Mouse (Mus musculus): ENCODE measurements at regions not wholly inside any gene's neighbourhood (a gene's known extent, or its start where the extent isn't known, plus 50 kb on each side); places are given as distances from the start of the nearest gene placed in this dataset.
A peak's percentile ranks its signal among the peaks of the same experiment; 100 is the strongest.

DNA sequence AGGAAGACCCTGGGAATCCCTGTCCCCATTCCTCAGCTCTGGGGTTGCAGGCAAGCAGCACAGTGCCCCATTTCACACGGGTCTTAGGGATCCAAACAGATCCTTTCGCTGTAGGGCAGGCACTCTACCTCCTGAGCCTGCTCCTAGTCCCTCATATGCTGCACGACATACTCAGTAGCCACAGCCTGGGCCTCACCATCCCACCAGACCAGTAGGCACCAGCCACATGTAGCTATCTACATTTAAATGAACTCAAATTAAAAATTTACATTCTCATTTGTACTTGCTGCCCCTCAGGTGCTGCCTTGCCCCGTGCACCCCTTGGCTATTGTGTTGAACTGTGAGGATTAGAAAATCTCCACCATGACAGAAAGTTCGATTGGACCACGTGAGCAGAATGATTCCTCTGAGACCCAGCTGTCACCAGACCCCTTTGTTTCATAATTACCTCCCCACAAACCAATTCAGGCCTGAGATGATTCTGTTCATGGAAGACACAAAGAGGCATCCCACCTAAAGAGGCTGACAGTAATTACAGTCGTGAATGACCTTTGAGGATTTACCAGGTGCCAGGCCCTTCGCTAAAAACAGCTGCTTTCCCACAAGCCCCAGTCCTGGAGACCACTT lies 67.9 kb upstream of the Ctnnb1 start:
- DNase-seq (ENCODE audit: low read depth, low spot score), result no peak
- Histone ChIP-seq H3K79me2 (ENCODE audit: control insufficient read depth, insufficient read depth, low read length, poor library complexity) (no peaks in the 10 kb centered on the region), H3K36me3 (ENCODE audit: control insufficient read depth in 1 of 2, insufficient read depth in 2 of 2, low read length in 2 of 2) (peaks cover 0 to 16% of the 10 kb centered on the region in 2 experiments; a peak in 2 of 4 replicates), H3K27me3 (ENCODE audit: control insufficient read depth in 1 of 2, insufficient read depth in 2 of 2, low read length in 2 of 2) (no peaks in the 10 kb centered on the region), H3K4me1 (ENCODE audit: control insufficient read depth in 1 of 2, insufficient read depth in 2 of 2, low read length in 2 of 2) (peaks cover 20 to 27% of the 10 kb centered on the region in 2 experiments), H3K9me3 (replicated peaks; ENCODE audit: insufficient read depth, low read length) (no peaks in the 10 kb centered on the region), H3K9ac (ENCODE audit: control insufficient read depth, low read depth, low read length, poor library complexity, severe bottlenecking) (no peak overlapping the region), H3K4me3 (ENCODE audit: control insufficient read depth in 1 of 2, insufficient read depth in 1 of 2, low read depth in 2 of 2, low read length in 2 of 2) (no peak overlapping the region), H3K27ac (ENCODE audit: control insufficient read depth, low read depth, low read length) (no peak overlapping the region)
- TF ChIP-seq JUND (IDR thresholded peaks at IDR 0.05; ENCODE audit: low read depth, low read length) (no peak), ZNF384 (IDR thresholded peaks at IDR 0.05; ENCODE audit: low read depth, low read length) (0 out of 2 replicates have a peak, but pooled peaks have one; percentile 0)

- no peak overlapping the region for H3K9ac ChIP-seq (ENCODE audit: control insufficient read depth, low read depth, low read length, poor library complexity, severe bottlenecking)
- H3K4me3 ChIP-seq (ENCODE audit: control insufficient read depth in 1 of 2, insufficient read depth in 1 of 2, low read depth in 2 of 2, low read length in 2 of 2), result no peak overlapping the region
- DNase-seq (ENCODE audit: low read depth, low spot score), result no peak
- TF ChIP-seq BHLHE40 (IDR thresholded peaks at IDR 0.05; ENCODE audit: borderline replicate concordance, low read depth, low read length) (no peak), MYB (IDR thresholded peaks at IDR 0.05; ENCODE audit: low read depth, low read length) (no peak), CTCF (IDR thresholded peaks at IDR 0.05 in 2 of 3, conservative IDR thresholded peaks at IDR 0.05 in 1 of 3; ENCODE audit: control insufficient read depth in 1 of 3, insufficient read depth in 1 of 3, low read depth in 2 of 3, low read length in 3 of 3, poor library complexity in 1 of 3, severe bottlenecking in 1 of 3) (no peak), TCF12 (IDR thresholded peaks at IDR 0.05; ENCODE audit: low read depth, low read length) (no peak), ELF1 (IDR thresholded peaks at IDR 0.05; ENCODE audit: low read depth, low read length) (no peak), MAX (IDR thresholded peaks at IDR 0.05; ENCODE audit: low read length) (no peak), SMC3 (IDR thresholded peaks at IDR 0.05; ENCODE audit: low read depth, low read length) (no peak), ZC3H11A (IDR thresholded peaks at IDR 0.05; ENCODE audit: low read depth, low read length) (no peak), ETS1 (IDR thresholded peaks at IDR 0.05; ENCODE audit: low read depth, low read length) (no peak), USF2 (IDR thresholded peaks at IDR 0.05; ENCODE audit: borderline replicate concordance in 1 of 2, insufficient read depth in 1 of 2, low read depth in 1 of 2, low read length in 2 of 2) (no peak), GABPA (IDR thresholded peaks at IDR 0.05; ENCODE audit: low read depth, low read length) (no peak), RCOR1 (IDR thresholded peaks at IDR 0.05; ENCODE audit: low read depth, low read length) (no peak), NRF1 (IDR thresholded peaks at IDR 0.05; ENCODE audit: insufficient read depth, low read depth, low read length, poor library complexity, severe bottlenecking) (no peak), POLR2AphosphoS2 (IDR thresholded peaks at IDR 0.05; ENCODE audit: low read length) (no peak), MEF2A (IDR thresholded peaks at IDR 0.05; ENCODE audit: extremely low read depth, insufficient replicate concordance, low read depth, low read length, poor library complexity, severe bottlenecking) (no peak), MYC (IDR thresholded peaks at IDR 0.05; ENCODE audit: low read depth, low read length) (no peak), MAFK (IDR thresholded peaks at IDR 0.05; ENCODE audit: borderline replicate concordance, low read depth, low read length) (no peak), SIN3A (IDR thresholded peaks at IDR 0.05; ENCODE audit: low read length) (no peak), E2F4 (IDR thresholded peaks at IDR 0.05; ENCODE audit: borderline replicate concordance, low read depth, low read length) (no peak), ZMIZ1 (IDR thresholded peaks at IDR 0.05; ENCODE audit: low read depth, low read length) (no peak)
- H3K9me3 ChIP-seq (replicated peaks; ENCODE audit: insufficient read depth, low read length), result no peaks in the 10 kb centered on the region
- H3K4me1 ChIP-seq (ENCODE audit: control insufficient read depth in 1 of 2, insufficient read depth in 2 of 2, low read length in 2 of 2), result peaks cover 18 to 26% of the 10 kb centered on the region in 2 experiments
- H3K79me2 ChIP-seq (ENCODE audit: control insufficient read depth, insufficient read depth, low read length, poor library complexity), result no peaks in the 10 kb centered on the region
- no peaks in the 10 kb centered on the region for H3K27me3 ChIP-seq (ENCODE audit: control insufficient read depth in 1 of 2, insufficient read depth in 2 of 2, low read length in 2 of 2)
- H3K27ac ChIP-seq (ENCODE audit: control insufficient read depth, low read depth, low read length), result no peak overlapping the region
- H3K36me3 ChIP-seq (ENCODE audit: control insufficient read depth in 1 of 2, insufficient read depth in 2 of 2, low read length in 2 of 2), result peaks cover 0 to 15% of the 10 kb centered on the region in 2 experiments; a peak in 2 of 4 replicates
Measured at GRCm38 (mm10) chr9:120861788-120862345, 67.1 kb upstream of the Ctnnb1 start.
